Mouse (Mus musculus): ENCODE results near the gene Vmn2r-ps130. TPM values are rescaled to one million over a fixed set of nuclear protein-coding genes. Genes with fewer than 3 reads are reported as not detected.

Vmn2r-ps130 gene
- not detected in 2 replicates for polyA plus RNA-seq (2012; ENCODE audit: low replicate concordance)

GRCm38 (mm10) chr17:23060866-23061265, at the start of gene Vmn2r-ps130:
TSS of gene Vmn2r-ps130 (plus strand) at chr17:23061166.

Other genes starting within 250 kb of the Vmn2r-ps130 start
- 0.21 and 1.2 TPM in 2 replicates for gene Zfp945, start 194.0 kb upstream of the Vmn2r-ps130 start, polyA plus RNA-seq (2012; ENCODE audit: low replicate concordance)
- not detected in 2 replicates for gene Vmn2r113, start 118.2 kb upstream of the Vmn2r-ps130 start, polyA plus RNA-seq (2012; ENCODE audit: low replicate concordance)
- gene Zfp40, start 132.1 kb downstream of the Vmn2r-ps130 start, polyA plus RNA-seq (2012; ENCODE audit: low replicate concordance), result 1.2 and 1.4 TPM in 2 replicates